Mouse (Mus musculus): ENCODE measurements around the gene Asmt. TPM values are rescaled to one million over a fixed set of nuclear protein-coding genes. Genes with fewer than 3 reads are reported as not detected.

The Asmt gene
- not detected for polyA plus RNA-seq (2014; fragmentation: Illumina TruSeq; extraction: RNeasy Lipid Tissue Mini Kit (QIAGEN cat#74804))

GRCm38 (mm10) chrX:170672594-170673092 lies at the start of gene Asmt:
TSS of gene Asmt (plus strand) at chrX:170672644.

Data from ovary, adult 10 weeks (tissue).